Mouse (Mus musculus): ENCODE data around the gene Gm9048.
"Not testable (repeated sequence)": the region's sequence is repeated elsewhere in the genome, so short reads cannot be mapped to it uniquely, and the experiment has no call there.

Gm9048 gene

GRCm38 (mm10) chr10:118348579-118348978 is at the start of gene Gm9048:
Gene Gm9048, minus strand, starts transcription at chr10:118348679.
- in situ Hi-C loops (cut with MboI): not testable (repeated sequence)

GRCm38 (mm10) chr10:118370443-118370842 is 22.0 kb upstream of the Gm9048 start:
- in situ Hi-C loops (cut with MboI): no loop called here

GRCm38 (mm10) chr10:118369518-118369917 is 21.0 kb upstream of the Gm9048 start:
- in situ Hi-C loops (cut with MboI): no loop called here

- in situ Hi-C loops (cut with MboI): not testable (repeated sequence)
Observed at GRCm38 (mm10) chr10:118354005-118354404, 5.5 kb upstream of the Gm9048 start, which contains the start of gene Gm9049. Gene Gm9049, minus strand, starts transcription at chr10:118354105.

GRCm38 (mm10) chr10:118343155-118343554 is 5.3 kb downstream of the Gm9048 start, which contains the start of gene Gm9046:
Gene Gm9046, minus strand, starts transcription at chr10:118343255.
- in situ Hi-C loops (cut with MboI): not testable (repeated sequence)

GRCm38 (mm10) chr10:118337731-118338130 is 10.7 kb downstream of the Gm9048 start, which contains the start of gene Gm9045:
Gene Gm9045, minus strand, starts transcription at chr10:118337831.
- in situ Hi-C loops (cut with MboI): not testable (repeated sequence)

GRCm38 (mm10) chr10:118332308-118332707 is 16.2 kb downstream of the Gm9048 start, which contains the start of gene Gm9044:
Gene Gm9044, minus strand, starts transcription at chr10:118332408.
- in situ Hi-C loops (cut with MboI): not testable (repeated sequence)

- in situ Hi-C loops (cut with MboI): not testable (repeated sequence)
Observed at GRCm38 (mm10) chr10:118326869-118327268, 21.6 kb downstream of the Gm9048 start, which contains the start of gene Gm9040. Gene Gm9040, minus strand, starts transcription at chr10:118326969.

- in situ Hi-C loops (cut with MboI): no loop called here
Observed at GRCm38 (mm10) chr10:118319024-118319423, 29.5 kb downstream of the Gm9048 start.

- in situ Hi-C loops (cut with MboI): not testable (repeated sequence)
Observed at GRCm38 (mm10) chr10:118302133-118302532, 46.3 kb downstream of the Gm9048 start.

Data from mature B cell (primary cell).